Mouse (Mus musculus) lung, adult 2 months (tissue): ENCODE data around the gene Grk6. TPM values are rescaled to one million over a fixed set of nuclear protein-coding genes. Genes with fewer than 3 reads are reported as not detected.
"Not testable (repeated sequence)": the region's sequence is repeated elsewhere in the genome, so short reads cannot be mapped to it uniquely, and the experiment has no call there.

Experiments used
- DNase-seq: peaks from one replicate; pipeline ENCODE4 v3.0.0; 2022
- H3K4me1 ChIP-seq: fragments of 200-500 bp; 2 replicates; pipeline ENCODE4 v1.6.1; 2011; ENCODE audit warnings: low read length; ENCODE audit not compliant: control insufficient read depth, insufficient read depth
- H3K4me3 ChIP-seq: fragments of 200-500 bp; replicated peaks from 2 replicates; pipeline ENCODE3; 2011; ENCODE audit warnings: low read depth, mild to moderate bottlenecking, control low read depth, low read length; ENCODE audit errors: extremely low read depth
- CTCF ChIP-seq: fragments of 200-500 bp; IDR thresholded peaks from 2 replicates; pipeline ENCODE4 v1.5.1; 2011; ENCODE audit warnings: mild to moderate bottlenecking, low read length, control low read depth; ENCODE audit not compliant: insufficient read depth
- POLR2A ChIP-seq: fragments of 200-500 bp; IDR thresholded peaks from 2 replicates; pipeline ENCODE4 v1.6.1; 2011; ENCODE audit warnings: low read depth, mild to moderate bottlenecking, control low read depth, low read length, borderline replicate concordance; ENCODE audit errors: extremely low read depth
- WGBS: fragments of 180-500 bp; shearing (Covaris S2); methylation state at CpG from one replicate; pipeline ENCODE4 v1.1.7; 2018; 5-methylcytosine and 5-hydroxymethylcytosine counted together
- polyA plus RNA-seq: library from polyadenylated mRNA; depleted of rRNA; stranded (reverse); fragments of >200 nt; gene quantifications from 2 replicates; pipeline ENCODE4 v1.2.3, GENCODE M21; 2012

The Grk6 gene
- polyA plus RNA-seq, 1 experiment = 55.5 TPM

DNA sequence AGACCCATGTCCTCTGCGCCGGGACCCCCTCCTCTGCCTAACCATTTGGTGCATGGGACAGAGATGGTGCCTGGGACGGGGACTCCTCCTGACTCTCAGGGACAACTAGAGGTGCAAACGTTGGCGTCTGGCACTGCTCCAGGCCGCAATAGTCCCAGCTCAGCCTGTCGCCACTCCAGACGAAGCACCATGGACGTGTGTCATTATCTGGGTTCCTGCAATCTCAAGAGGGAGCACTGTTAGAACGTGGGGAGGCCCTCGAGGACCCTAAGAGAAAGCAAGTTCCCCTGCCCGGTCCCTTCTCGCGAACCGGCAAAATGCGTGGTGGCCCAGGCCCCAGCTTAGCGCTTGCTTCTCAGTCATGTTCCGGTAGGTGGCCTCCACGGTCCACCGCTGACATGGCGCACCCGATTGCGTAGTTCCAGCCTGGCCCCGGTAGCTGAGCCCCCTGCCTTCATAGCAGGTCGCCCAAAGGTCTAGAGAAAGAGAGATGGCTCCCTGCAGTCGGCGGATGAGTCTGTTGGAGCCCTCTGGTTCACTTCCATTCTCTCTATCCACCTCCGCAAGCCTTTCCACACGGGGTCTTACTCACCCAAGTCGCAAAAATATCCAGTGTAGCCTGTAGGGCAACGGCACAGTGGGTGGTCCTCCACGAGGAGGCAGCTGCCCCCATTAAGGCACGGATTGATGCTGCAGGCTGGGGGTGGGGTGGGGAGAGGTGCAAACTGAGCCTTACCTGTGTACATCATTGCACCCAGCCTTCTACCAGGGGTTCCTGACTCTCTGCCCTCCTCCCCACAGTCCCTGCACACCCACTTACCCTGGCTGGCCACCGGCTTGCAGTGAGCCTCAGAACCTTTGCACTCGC is 23.7 kb upstream of the Grk6 start:
- DNase-seq = peak; percentile 60
- peak overlapping the region; percentile 11 for H3K4me3 ChIP-seq
- WGBS = 9% methylated on average over 35 of the region's 35 CpGs
- no peak for TF ChIP-seq POLR2A
- TF ChIP-seq CTCF = peak; percentile 80
- H3K4me1 ChIP-seq = peaks cover 6% of the 10 kb centered on the region; the same call in 1 of the 2 replicates

DNA sequence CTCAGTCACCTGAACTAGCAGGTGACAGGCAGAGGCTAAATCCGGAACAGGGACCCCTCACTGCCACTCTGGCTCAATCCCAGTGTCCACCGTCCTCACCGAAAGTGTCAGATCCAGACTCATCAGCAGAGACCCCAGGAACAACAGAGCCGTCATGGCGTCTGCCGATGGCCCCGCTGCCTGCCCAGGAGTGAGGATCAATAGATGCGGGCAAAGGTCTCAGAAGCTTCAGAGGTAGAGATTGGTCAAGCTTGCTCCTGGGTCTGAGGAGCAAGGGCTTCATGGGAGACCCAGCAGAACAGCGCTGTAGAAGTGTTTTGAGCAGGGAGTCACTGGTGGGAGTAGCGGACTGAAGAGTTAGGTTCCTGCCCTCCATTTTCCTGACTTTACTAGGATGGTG is 18.3 kb upstream of the Grk6 start, which contains the start of gene F12:
TSS of gene F12 (minus strand) at position 181 of the 400 bp plus-strand sequence.
- 88% methylated on average over 10 of the region's 10 CpGs for WGBS
- no peak for TF ChIP-seq POLR2A
- no peak for TF ChIP-seq CTCF
- DNase-seq = no peak
- peaks cover 7% of the 10 kb centered on the region for H3K4me1 ChIP-seq
- no peak within 1 kb of the TSS for H3K4me3 ChIP-seq

DNA sequence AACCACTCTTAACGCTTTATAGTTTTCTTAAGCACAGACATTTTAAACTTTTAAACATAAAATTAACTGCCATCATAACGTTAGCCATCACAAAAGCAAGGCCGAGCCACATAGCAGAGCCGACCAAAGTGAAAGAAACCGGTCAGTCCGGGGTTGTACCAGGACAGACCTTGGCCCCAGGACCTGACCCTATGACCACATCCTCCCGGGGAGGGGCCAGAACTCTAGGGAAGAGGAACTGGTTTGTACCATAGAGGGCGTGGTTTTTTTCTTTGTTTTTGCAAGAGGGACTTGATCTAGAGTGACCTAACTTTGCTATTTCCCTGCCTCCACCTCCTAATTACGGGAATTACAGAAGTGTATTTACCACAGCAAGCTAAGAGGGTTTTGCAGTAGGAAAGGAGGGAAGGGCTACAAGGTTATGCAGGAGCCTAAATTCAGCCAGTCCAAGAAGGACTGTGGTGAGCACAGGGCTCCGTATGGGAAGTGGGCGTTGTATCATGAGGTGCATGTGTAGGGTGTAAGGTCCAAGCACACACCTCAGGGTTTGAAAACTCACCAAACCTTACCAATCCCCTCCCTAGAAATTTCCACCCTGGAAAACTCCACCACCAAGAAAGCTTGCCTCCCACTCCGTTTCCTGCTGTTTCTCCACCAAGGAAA is 15.5 kb upstream of the Grk6 start:
- peak; percentile 62 for DNase-seq
- H3K4me1 ChIP-seq = peaks cover 7% of the 10 kb centered on the region
- TF ChIP-seq POLR2A (0 out of 2 replicates have a peak, but pooled peaks have one; percentile 19), CTCF (no peak)
- H3K4me3 ChIP-seq = peak overlapping the region; percentile 18
- WGBS = 41% methylated on average over 12 of the region's 12 CpGs

- DNase-seq = no peak
- 64% methylated on average over 2 of the region's 2 CpGs for WGBS
These were observed 14.3 kb upstream of the Grk6 start for GRCm38 (mm10) chr13:55430566-55430965.

DNA sequence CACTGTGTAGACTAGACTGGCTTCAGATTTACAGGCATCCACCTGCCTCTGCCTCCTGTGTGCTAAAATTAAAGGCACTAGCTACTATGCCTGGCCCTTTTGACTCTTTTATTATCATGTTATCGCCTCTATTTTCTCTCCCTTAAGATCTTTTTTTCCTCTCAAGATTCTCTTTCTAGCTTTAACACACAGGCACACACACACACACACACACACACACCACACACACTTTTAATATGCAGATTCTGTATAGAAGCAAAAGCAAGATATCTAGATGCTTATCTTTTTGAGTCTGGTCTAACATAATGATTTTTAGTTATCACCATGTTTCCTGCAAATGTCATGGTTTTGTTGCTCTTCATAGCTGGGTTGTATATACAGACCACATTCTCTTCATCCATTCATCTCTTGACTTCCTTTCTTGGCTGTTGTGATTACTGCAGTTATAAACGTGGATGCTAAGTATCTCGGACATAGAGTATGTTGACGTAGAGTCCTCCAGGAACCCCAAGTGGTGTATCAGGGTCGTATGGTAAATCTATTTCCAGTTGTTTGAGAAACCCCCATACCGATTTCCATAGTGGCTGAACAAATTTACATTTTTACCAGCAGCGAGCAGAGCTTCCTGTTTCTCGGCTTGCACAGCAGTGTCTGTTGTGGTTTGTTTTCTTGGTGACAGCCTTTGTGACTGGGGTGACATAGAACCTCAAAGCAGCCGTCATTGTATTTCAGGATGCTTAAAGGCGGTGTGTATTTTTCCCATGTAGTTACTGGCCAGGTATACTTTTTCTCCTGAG is 12.8 kb upstream of the Grk6 start:
- peaks cover 7% of the 10 kb centered on the region for H3K4me1 ChIP-seq
- no peak overlapping the region for H3K4me3 ChIP-seq
- 37% methylated on average over 10 of the region's 10 CpGs for WGBS
- no peak for TF ChIP-seq CTCF
- TF ChIP-seq POLR2A = no peak
- DNase-seq = no peak

More at GRCm38 (mm10) chr13:55430566-55430965, 14.3 kb upstream of the Grk6 start:
- Histone ChIP-seq H3K4me3 (no peak overlapping the region), H3K4me1 (peaks cover 7% of the 10 kb centered on the region)
- TF ChIP-seq POLR2A = no peak
- TF ChIP-seq CTCF = no peak

- 55% methylated on average over 15 of the region's 15 CpGs for WGBS
- not testable (repeated sequence) for DNase-seq, H3K4me1 ChIP-seq, H3K4me3 ChIP-seq
These were observed 7.7 kb upstream of the Grk6 start for GRCm38 (mm10) chr13:55437111-55437629.

DNA sequence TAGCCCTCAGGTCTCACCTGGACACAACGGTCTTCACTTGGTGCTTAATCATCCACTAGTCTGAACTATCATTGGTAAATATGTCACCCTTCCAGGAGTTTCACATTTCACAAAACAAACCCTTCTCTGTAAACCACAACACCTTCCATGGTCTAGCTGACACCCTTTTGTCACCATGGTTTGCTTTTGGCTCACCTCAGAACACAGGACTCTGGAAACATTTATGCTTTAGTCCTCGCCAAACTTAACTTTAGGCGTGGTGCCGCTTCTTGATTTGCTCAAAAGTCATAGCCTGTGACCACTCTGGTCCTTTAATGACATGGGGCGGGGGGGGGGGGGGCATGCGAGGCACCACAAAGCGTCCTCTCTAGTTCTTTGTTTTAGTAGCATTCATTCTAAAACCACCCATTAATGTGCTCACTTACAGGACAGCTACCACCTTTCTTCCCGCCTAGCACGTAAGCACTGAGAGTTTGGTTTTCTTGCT is 1.0 kb upstream of the Grk6 start:
- peak overlapping the region; percentile 97 for H3K4me3 ChIP-seq
- TF ChIP-seq CTCF (no peak), POLR2A (no peak)
- WGBS = 29% methylated on average over 9 of the region's 9 CpGs
- no peak for DNase-seq
- H3K4me1 ChIP-seq = peaks cover 12% of the 10 kb centered on the region

- Histone ChIP-seq H3K4me3 (peak overlapping the region; percentile 97), H3K4me1 (peaks cover 16% of the 10 kb centered on the region)
- DNase-seq = no peak
- peak; percentile 56; the same call in 1 of the 2 replicates for TF ChIP-seq POLR2A
- no peak for TF ChIP-seq CTCF
- 1% methylated on average over 33 of the region's 33 CpGs for WGBS
These were observed 461 bp upstream of the Grk6 start for GRCm38 (mm10) chr13:55444286-55444936.

DNA sequence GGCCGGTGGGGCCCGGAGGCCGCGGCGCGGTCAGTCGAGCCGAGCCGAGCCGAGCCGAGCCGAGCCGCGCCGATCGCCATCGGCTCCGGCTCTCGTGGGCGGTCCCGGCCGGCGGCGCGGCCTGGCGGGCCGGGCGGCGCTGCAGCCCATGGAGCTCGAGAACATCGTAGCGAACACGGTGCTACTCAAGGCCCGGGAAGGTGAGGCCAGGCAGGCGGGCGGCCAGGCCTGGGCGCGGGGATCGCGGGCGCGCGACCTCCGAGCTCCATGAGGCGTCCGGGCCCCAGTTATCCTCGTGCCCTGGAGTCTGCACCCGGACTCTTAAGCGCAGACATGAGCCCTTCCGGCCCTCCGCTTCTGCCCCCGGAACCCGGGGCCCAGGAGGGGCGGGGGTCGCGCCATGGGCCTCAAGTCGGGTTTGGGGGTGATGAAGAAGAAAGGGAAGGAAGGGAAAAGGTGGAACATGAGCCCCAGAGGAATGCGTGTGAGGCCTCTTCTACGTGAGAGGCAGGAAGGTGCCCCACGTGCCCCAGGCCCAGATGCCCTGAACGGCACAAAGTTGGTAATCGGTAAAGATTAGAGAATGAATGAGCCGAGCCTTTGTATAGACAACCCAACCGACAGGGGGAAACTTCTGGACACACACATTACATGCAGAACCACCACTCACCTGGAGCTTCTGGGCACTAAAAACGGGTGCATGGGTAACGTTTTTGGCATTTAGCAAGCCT is 654 bp downstream of the Grk6 start:
- 5% methylated on average over 66 of the region's 66 CpGs for WGBS
- Histone ChIP-seq H3K4me3 (peak overlapping the region; percentile 84), H3K4me1 (peaks cover 20% of the 10 kb centered on the region)
- no peak for TF ChIP-seq CTCF
- TF ChIP-seq POLR2A = no peak
- no peak for DNase-seq
